Mouse (Mus musculus): ENCODE measurements around the gene H2-Q2. TPM values are rescaled to one million over a fixed set of nuclear protein-coding genes. Genes with fewer than 3 reads are reported as not detected.
"Not testable (repeated sequence)": the region's sequence is repeated elsewhere in the genome, so short reads cannot be mapped to it uniquely, and the experiment has no call there.

The H2-Q2 gene
- polyA plus RNA-seq, 1 experiment from 2014 or later = 0.42 TPM

DNA sequence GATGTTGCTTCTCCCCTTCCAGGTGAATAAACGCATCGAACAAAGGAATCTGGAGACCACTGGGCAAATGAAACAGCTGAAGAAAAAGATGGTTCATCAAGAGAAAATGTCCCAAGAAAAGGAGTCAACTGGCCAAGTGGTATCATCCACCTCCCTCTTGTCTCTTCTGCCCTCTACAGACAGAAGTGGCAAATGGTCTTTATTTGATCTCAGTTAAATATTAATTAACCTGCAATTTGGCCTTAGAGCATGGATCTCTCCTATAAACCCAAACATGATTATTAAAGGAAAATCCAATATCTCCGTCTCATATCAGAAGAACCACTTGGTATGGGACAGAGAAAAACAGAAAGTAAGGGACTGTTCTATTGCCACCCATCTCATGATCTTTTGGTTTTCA, 12.3 kb upstream of the H2-Q2 start:
- H3K9ac ChIP-seq; ATAC-seq (ENCODE audit: low FRiP score, low read depth); H3K4me3 ChIP-seq; H3K4me2 ChIP-seq (replicated peaks); H3K9me3 ChIP-seq; H3K27ac ChIP-seq; H3K27me3 ChIP-seq (replicated peaks); H3K36me3 ChIP-seq; H3K4me1 ChIP-seq: not testable (repeated sequence)
- 57% methylated on average over 3 of the region's 3 CpGs for WGBS

DNA sequence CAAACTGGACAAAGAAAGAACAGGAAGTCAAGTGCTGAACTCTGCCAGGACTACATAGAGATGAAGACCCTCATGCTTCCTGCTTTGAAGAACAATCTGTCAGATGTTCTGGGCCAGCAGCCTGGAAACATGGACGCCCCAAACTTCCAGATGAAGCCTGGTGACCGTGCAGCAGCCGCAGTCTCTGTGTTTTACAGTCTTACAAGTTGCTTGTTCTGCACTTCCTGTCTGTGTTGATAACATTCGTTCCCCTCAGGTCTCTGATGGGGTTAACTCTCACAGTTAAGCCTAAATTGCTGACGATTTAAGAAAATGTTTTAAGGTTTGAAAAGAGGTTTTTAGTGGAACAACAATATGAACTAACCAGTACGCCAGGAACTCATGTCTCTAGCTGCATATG, 10.5 kb upstream of the H2-Q2 start:
- H3K27ac ChIP-seq; H3K4me2 ChIP-seq (replicated peaks); ATAC-seq (ENCODE audit: low FRiP score, low read depth); H3K9ac ChIP-seq; H3K4me3 ChIP-seq; H3K4me1 ChIP-seq; H3K9me3 ChIP-seq; H3K36me3 ChIP-seq; H3K27me3 ChIP-seq (replicated peaks): not testable (repeated sequence)
- WGBS = 78% methylated on average over 6 of the region's 6 CpGs

DNA sequence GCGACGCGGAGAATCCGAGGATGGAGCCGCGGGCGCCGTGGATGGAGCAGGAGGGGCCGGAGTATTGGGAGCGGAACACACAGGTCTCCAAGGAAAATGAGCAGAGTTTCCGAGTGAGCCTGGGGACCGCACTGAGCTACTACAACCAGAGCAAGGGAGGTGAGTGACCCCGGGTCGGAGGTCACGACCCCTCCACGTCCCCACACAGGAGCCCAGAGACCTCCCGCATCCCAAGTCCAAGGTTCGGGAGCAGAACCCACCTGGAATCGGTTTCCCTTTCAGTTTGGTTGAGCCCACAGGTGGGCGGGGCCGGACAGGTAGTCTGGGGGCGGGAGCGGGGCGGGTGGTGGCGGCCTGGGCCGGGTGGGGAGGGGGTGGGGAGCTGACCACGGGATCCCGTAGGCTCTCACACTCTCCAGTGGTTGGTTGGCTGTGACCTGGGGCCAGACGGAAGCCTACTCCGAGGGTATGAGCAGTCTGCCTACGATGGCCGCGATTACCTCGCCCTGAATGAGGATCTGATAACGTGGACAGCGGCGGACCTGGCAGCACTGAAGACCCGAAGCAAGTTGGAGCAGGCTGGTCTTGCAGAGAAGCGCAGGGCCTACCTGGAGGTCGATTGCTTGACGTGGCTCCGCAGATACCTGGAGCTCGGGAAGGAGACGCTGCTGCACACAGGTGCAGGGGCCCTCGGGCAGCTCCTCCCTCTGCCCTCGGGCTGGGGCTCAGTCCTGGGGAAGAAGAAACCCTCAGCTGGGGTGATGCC, 852 bp downstream of the H2-Q2 start:
- peak overlapping the region; percentile 32 for H3K4me3 ChIP-seq
- H3K9ac ChIP-seq = peak overlapping the region; percentile 41; the same call in 1 of the 2 replicates
- no peak for ATAC-seq (ENCODE audit: low FRiP score, low read depth)
- peaks cover 42% of the 10 kb centered on the region for H3K27me3 ChIP-seq (replicated peaks)
- no peaks in the 10 kb centered on the region for H3K9me3 ChIP-seq
- H3K4me2 ChIP-seq (replicated peaks) = peak overlapping the region; percentile 79
- no peaks in the 10 kb centered on the region for H3K36me3 ChIP-seq
- WGBS = 3% methylated on average over 46 of the region's 46 CpGs
- H3K4me1 ChIP-seq = peaks cover 6% of the 10 kb centered on the region
- H3K27ac ChIP-seq = no peak overlapping the region

DNA sequence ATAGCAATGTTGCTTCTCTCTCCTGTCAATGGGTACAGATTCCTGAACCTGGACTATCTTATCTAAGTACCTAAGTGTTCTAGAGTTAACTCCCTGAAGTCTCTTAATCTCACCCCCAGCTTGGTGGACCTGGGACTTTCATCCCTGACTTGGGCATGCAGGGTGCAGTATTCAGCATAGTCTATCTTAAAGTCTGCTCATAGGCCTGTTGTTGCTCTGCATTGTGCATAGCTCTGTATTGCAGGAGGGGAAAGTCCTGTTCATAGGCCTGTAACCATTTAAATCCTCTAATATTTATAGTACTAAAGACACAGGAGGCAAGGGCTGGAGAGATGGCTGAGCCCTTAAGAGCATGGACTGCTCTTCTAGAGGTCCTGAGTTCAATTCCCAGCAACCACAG, 5.6 kb downstream of the H2-Q2 start:
- H3K27me3 ChIP-seq (replicated peaks) = peaks cover 19% of the 10 kb centered on the region
- not testable (repeated sequence) for H3K27ac ChIP-seq; H3K4me1 ChIP-seq; ATAC-seq (ENCODE audit: low FRiP score, low read depth); H3K9ac ChIP-seq; H3K9me3 ChIP-seq; H3K4me3 ChIP-seq; H3K36me3 ChIP-seq; H3K4me2 ChIP-seq (replicated peaks)

DNA sequence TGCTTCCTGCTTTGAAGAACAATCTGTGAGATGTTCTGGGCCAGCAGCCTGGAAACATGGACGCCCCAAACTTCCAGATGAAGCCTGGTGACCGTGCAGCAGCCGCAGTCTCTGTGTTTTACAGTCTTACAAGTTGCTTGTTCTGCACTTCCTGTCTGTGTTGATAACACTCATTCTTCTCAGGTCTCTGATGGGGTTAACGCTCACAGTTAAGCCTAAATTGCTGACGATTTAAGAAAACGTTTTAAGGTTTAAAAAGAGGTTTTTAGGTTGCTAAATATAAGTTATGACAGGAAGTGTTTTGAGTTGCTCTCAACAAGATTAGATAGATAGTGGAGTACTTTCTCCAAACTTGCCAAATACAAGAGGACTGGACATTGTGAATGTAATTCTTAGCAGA, 11.2 kb downstream of the H2-Q2 start:
- not testable (repeated sequence) for H3K27ac ChIP-seq; H3K4me1 ChIP-seq; ATAC-seq (ENCODE audit: low FRiP score, low read depth); H3K36me3 ChIP-seq; H3K4me2 ChIP-seq (replicated peaks); H3K4me3 ChIP-seq; H3K9ac ChIP-seq; H3K9me3 ChIP-seq; H3K27me3 ChIP-seq (replicated peaks)
- WGBS = 74% methylated on average over 6 of the region's 6 CpGs

DNA sequence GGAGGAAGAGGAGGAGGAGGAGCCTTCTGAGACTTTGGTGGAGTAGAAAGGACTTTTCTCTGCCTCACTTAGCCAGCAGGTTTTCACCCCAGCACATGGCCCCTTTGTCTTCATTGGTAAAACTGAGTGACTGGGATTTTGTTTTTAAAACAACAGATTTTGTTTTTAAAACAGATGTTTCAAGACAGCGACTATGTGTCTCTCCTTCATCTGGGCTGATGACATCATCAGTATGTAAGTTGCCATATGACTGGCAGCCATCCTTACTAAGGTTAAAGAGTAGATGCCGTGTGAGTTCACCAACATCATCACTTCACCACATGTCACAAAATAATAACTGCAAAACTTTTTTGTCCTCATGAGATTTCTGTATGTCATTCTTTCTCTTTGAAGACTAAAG, 12.0 kb downstream of the H2-Q2 start:
- Histone ChIP-seq H3K27me3 (replicated peaks) (peaks cover 6% of the 10 kb centered on the region), H3K4me2 (replicated peaks) (no peak overlapping the region), H3K4me1 (peaks cover 4% of the 10 kb centered on the region; the same call in 1 of the 2 replicates), H3K9ac (no peak overlapping the region), H3K27ac (no peak overlapping the region), H3K9me3 (no peaks in the 10 kb centered on the region), H3K4me3 (no peak overlapping the region), H3K36me3 (no peaks in the 10 kb centered on the region)
- WGBS = 78% methylated on average over 2 of the region's 2 CpGs
- no peak for ATAC-seq (ENCODE audit: low FRiP score, low read depth)

- 42% methylated on average over 1 of the region's 1 CpGs for WGBS
- H3K9ac ChIP-seq = no peak overlapping the region
- ATAC-seq (ENCODE audit: low FRiP score, low read depth) = no peak
- H3K4me2 ChIP-seq (replicated peaks) = no peak overlapping the region
- peaks cover 9% of the 10 kb centered on the region for H3K4me1 ChIP-seq
- no peaks in the 10 kb centered on the region for H3K9me3 ChIP-seq
- H3K4me3 ChIP-seq = no peak overlapping the region
- no peak overlapping the region for H3K27ac ChIP-seq
- peaks cover 15% of the 10 kb centered on the region for H3K27me3 ChIP-seq (replicated peaks)
- H3K36me3 ChIP-seq = no peaks in the 10 kb centered on the region
These were observed 15.0 kb downstream of the H2-Q2 start for GRCm38 (mm10) chr17:35357086-35357485.

DNA sequence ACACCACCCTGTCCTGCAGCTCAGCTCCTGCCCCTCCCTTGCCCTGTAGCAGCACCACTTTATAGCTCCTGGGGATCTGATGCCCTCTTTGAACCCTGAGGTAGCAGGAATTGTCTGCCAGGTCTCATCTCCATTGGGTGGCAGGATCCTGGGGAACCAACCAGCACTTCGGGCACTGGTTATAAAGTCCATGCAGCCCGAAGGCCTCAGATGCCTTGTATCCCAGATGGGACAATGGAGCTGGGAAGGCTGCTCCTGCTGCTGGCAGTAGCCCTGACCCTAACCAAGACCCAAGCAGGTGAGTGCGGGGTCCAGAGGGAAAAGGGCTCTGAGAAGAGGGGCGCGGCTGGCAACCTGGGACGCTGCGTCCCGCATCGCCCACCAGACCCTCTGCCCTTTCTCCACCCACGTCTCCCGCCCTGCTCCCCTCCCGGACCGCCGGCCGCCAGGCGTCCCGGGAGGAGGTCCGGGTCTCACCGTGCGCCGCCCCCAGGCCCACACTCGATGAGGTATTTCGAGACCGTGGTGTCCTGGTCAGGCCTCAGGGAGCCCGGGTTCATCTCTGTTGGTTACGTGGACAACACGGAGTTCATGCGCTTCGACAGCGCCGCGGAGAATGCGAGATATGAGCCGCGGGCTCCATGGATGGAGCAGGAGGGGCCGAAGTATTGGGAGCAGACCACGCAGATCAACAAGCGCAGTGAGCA, 16.9 kb downstream of the H2-Q2 start:
- Histone ChIP-seq H3K4me3 (peak overlapping the region; percentile 37), H3K9ac (0 out of 2 replicates have a peak overlapping the region, but pooled peaks have one; percentile 40), H3K4me1 (peaks cover 9% of the 10 kb centered on the region), H3K36me3 (no peaks in the 10 kb centered on the region), H3K27ac (no peak overlapping the region), H3K27me3 (replicated peaks) (peaks cover 15% of the 10 kb centered on the region), H3K4me2 (replicated peaks) (peak overlapping the region; percentile 74), H3K9me3 (peaks cover 7% of the 10 kb centered on the region)
- 8% methylated on average over 38 of the region's 38 CpGs for WGBS
- ATAC-seq (ENCODE audit: low FRiP score, low read depth) = no peak

DNA sequence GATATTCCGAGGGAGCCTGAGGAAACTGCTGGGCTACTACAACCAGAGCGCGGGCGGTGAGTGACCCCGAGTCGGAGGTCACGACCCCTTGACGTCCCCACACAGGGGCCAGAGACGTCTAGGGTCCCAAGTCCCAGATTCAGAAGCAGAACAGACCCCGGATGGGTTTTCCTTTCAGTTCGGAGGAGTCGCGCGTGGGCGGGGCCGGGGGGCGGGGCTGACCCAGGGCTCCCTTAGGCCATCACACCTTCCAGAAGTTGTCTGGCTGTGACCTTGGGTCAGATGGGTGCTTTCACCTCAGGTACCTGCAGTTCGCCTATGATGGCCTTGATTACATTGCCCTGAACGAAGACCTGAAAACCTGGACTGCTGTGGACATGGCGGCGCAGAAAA, 17.4 kb downstream of the H2-Q2 start:
- Histone ChIP-seq H3K27me3 (replicated peaks) (peaks cover 15% of the 10 kb centered on the region), H3K4me2 (replicated peaks) (peak overlapping the region; percentile 74), H3K9me3 (peaks cover 7% of the 10 kb centered on the region), H3K36me3 (no peaks in the 10 kb centered on the region), H3K27ac (no peak overlapping the region), H3K4me1 (peaks cover 9% of the 10 kb centered on the region), H3K4me3 (peak overlapping the region; percentile 37), H3K9ac (0 out of 2 replicates have a peak overlapping the region, but pooled peaks have one; percentile 40)
- 19% methylated on average over 21 of the region's 21 CpGs for WGBS
- ATAC-seq (ENCODE audit: low FRiP score, low read depth) = no peak; the same call in 1 of the 2 replicates

DNA sequence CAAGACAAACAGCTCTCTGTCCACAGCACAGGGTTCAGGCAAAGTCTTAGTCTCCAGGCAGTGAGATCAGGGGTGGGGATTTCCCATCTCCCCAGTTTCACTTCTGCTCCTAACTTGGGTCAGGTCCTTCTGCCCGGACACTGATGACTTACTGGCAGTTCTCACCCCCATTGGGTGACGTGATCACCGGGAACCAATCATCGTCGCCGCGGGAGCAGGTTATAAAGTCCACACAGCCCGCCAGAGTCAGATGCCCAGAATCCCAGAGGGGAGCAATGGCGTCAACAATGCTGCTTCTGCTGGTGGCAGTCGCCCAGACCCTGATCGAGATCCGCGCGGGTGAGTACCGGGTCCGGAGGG, 37.3 kb downstream of the H2-Q2 start, which contains the start of gene H2-Q4:
H2-Q4 (plus strand) TSS at position 249 of the 360 bp plus-strand sequence.
- Histone ChIP-seq H3K4me1 (0 out of 2 replicates have a peak, but pooled peaks cover 8% of the 10 kb centered on the region), H3K9ac (peak within 1 kb of the TSS; percentile 59), H3K4me3 (peak within 1 kb of the TSS; percentile 54), H3K9me3 (0 out of 2 replicates have a peak, but pooled peaks cover 3% of the 10 kb centered on the region), H3K27ac (no peak within 1 kb of the TSS), H3K27me3 (replicated peaks) (0 out of 2 replicates have a peak, but pooled peaks cover 4% of the 10 kb centered on the region), H3K36me3 (no peaks in the 10 kb centered on the region), H3K4me2 (replicated peaks) (peak within 1 kb of the TSS; percentile 96)
- ATAC-seq (ENCODE audit: low FRiP score, low read depth) = peak; percentile 90
- under 1% methylated on average over 16 of the region's 16 CpGs for WGBS

DNA sequence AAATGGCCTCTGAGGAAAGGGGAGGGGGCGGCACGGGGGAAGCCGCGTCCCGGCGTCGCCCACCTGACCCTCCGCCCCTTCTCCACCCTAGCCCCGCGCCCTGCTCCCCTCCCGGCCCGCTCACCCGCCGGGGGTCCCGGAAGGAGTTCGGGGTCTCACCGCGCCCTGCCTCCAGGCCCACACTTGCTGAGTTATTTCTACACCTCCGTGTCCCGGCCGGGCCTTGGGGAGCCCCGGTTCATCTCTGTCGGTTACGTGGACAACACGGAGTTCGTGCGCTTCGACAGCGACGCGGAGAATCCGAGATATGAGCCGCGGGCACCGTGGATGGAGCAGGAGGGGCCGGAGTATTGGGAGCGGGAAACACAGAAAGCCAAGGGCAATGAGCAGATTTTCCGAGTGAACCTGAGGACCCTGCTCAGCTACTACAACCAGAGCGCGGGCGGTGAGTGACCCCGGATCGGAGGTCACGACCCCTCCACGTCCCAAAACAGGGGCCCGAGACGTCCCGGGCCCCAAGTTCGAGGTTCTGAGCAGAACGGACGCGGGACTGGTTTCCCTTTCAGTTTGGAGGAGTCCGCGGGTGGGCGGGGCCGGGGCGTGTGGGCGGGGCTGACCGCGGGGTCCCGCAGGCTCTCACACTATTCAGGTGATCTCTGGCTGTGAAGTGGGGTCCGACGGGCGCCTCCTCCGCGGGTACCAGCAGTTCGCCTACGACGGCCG, 37.8 kb downstream of the H2-Q2 start:
- 0 out of 2 replicates have a peak, but pooled peaks cover 8% of the 10 kb centered on the region for H3K4me1 ChIP-seq
- H3K4me3 ChIP-seq = peak overlapping the region; percentile 54
- peak overlapping the region; percentile 59 for H3K9ac ChIP-seq
- H3K9me3 ChIP-seq = 0 out of 2 replicates have a peak, but pooled peaks cover 3% of the 10 kb centered on the region
- no peaks in the 10 kb centered on the region for H3K36me3 ChIP-seq
- H3K27me3 ChIP-seq (replicated peaks) = 0 out of 2 replicates have a peak, but pooled peaks cover 4% of the 10 kb centered on the region
- H3K4me2 ChIP-seq (replicated peaks) = peak overlapping the region; percentile 96
- H3K27ac ChIP-seq = no peak overlapping the region
- ATAC-seq (ENCODE audit: low FRiP score, low read depth) = peak; percentile 71
- WGBS = under 1% methylated on average over 70 of the region's 70 CpGs

GRCm38 (mm10) chr17:35389796-35390195, 47.8 kb downstream of the H2-Q2 start:
- 5% methylated on average over 7 of the region's 7 CpGs for WGBS
- not testable (repeated sequence) for H3K27ac ChIP-seq; H3K4me3 ChIP-seq; ATAC-seq (ENCODE audit: low FRiP score, low read depth); H3K36me3 ChIP-seq; H3K9ac ChIP-seq; H3K9me3 ChIP-seq; H3K4me2 ChIP-seq (replicated peaks); H3K27me3 ChIP-seq (replicated peaks); H3K4me1 ChIP-seq

All from neural tube, embryonic 12.5 days (tissue).